Mouse (Mus musculus) heart, postnatal 0 days (tissue): ENCODE data around the gene Dnaaf2. TPM values are rescaled to one million over a fixed set of nuclear protein-coding genes. Genes with fewer than 3 reads are reported as not detected.

ENCODE experiments used
- ATAC-seq: fragments of 200-750 bp; cut with Nextera tagmentation; 2 replicates; pipeline ENCODE4 v1.8.0; 2017; ENCODE audit warnings: low read depth, moderate number of reproducible peaks, moderate library complexity; ENCODE audit not compliant: insufficient read depth
- DNase-seq: peaks from one replicate; pipeline ENCODE4 v3.0.0-alpha.2; 2016; ENCODE audit warnings: low spot score
- H3K27ac ChIP-seq: fragments of 300-500 bp; sonication (generic); 2 replicates; pipeline ENCODE4 v1.5.1; 2014; ENCODE audit warnings: low read depth, mild to moderate bottlenecking
- H3K27me3 ChIP-seq: fragments of 300-500 bp; sonication (generic); 2 replicates; pipeline ENCODE4 v1.6.1; 2014; ENCODE audit warnings: low read length, mixed read lengths; ENCODE audit not compliant: control insufficient read depth, insufficient read depth
- H3K36me3 ChIP-seq: fragments of 300-500 bp; sonication (generic); replicated peaks from 2 replicates; pipeline ENCODE4 v1.6.1; 2014; ENCODE audit warnings: low read length, mixed read lengths; ENCODE audit not compliant: control insufficient read depth, insufficient read depth
- H3K4me1 ChIP-seq: fragments of 300-500 bp; sonication (generic); 2 replicates; pipeline ENCODE4 v1.6.1; 2014; ENCODE audit warnings: antibody characterized with exemption; ENCODE audit not compliant: control insufficient read depth, insufficient read depth
- H3K4me2 ChIP-seq: fragments of 300-500 bp; sonication (generic); 2 replicates; pipeline ENCODE4 v1.6.1; 2014; ENCODE audit warnings: low read depth, mild to moderate bottlenecking, low read length, moderate library complexity
- H3K4me3 ChIP-seq: fragments of 300-500 bp; sonication (generic); 2 replicates; pipeline ENCODE4 v1.5.1; 2014; ENCODE audit warnings: low read depth, low read length
- H3K9ac ChIP-seq: fragments of 300-500 bp; sonication (generic); replicated peaks from 2 replicates; pipeline ENCODE4 v1.6.1; 2014; ENCODE audit warnings: low read depth, low read length, mixed read lengths
- H3K9me3 ChIP-seq: fragments of 300-500 bp; sonication (generic); replicated peaks from 2 replicates; pipeline ENCODE4 v1.6.1; 2016; ENCODE audit warnings: low read length; ENCODE audit not compliant: control insufficient read depth
- CTCF ChIP-seq: IDR thresholded peaks from 2 replicates; pipeline ENCODE4 v1.5.1; 2016; ENCODE audit warnings: antibody characterized with exemption, control low read depth, low read depth
- EP300 ChIP-seq: IDR thresholded peaks from 2 replicates; pipeline ENCODE4 v1.6.1; 2016; ENCODE audit warnings: antibody characterized with exemption, low read depth
- WGBS: fragments of 180-500 bp; shearing (Covaris S2); extraction: QIAGEN DNeasy Blood & Tissue Kit; methylation state at CpG from one replicate; pipeline ENCODE4 v1.1.7; 2014; 5-methylcytosine and 5-hydroxymethylcytosine counted together
- polyA plus RNA-seq: library from polyadenylated mRNA; unstranded; fragments of >200 nt; fragmentation: Nextera tagmentation; extraction: Ambion mirVana; gene quantifications from 2 replicates; pipeline ENCODE4 v1.2.1, GENCODE M21; 2015
- total RNA-seq: library from RNA; depleted of rRNA; stranded (reverse); fragments of >200 nt; gene quantifications from 2 replicates; pipeline ENCODE4 v1.2.3, GENCODE M21; 2014; ENCODE audit warnings: low replicate concordance

The Dnaaf2 gene
- total and polyA plus RNA-seq, 2 experiments from 2014 or later = 1.8 to 3.8 TPM

DNA sequence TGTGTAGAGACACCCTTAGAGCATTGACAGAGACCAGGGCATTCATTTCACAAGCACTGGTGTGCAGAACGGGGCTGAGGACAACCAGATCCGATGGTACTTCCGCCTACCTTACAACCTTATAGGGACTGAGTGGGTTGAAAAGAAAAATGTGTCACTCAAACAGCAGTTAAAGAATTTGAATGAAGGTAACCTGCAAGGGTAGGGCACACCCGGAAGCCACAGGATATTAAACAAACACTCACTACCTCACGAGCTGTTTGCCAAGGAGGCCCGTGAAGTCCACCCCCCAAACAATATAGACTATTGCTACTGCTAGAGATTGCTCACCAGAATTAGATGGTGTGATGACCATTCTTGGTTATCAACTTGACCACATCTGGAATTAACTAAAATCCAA is 37.6 kb upstream of the Dnaaf2 start:
- no peak for ATAC-seq
- WGBS = 83% methylated on average over 6 of the region's 6 CpGs

DNA sequence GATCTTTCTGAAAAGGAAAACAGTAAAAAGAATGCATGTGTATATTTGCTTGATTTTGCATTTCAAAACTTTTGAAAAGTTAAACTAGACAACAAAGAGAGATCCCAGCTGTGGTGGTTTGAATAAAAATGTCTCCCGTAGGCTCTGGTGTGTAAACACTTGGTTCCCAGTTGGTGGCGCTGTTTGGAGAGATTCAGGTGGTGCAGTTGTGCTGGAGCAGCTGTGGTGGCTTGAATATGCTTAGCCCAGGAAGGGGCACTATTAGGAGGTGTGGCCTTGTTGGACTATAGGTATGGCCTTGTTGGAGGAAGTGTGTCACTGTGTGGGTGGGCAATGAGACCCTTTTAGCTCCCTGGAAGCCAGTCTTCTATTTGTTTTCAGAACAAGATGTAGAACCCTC is 31.0 kb upstream of the Dnaaf2 start:
- Histone ChIP-seq H3K4me2 (no peak overlapping the region), H3K27ac (no peak overlapping the region), H3K4me3 (no peak overlapping the region), H3K36me3 (0 out of 2 replicates have a peak, but pooled peaks cover 4% of the 10 kb centered on the region), H3K9ac (no peak overlapping the region), H3K27me3 (no peaks in the 10 kb centered on the region), H3K4me1 (peaks cover 6% of the 10 kb centered on the region), H3K9me3 (no peaks in the 10 kb centered on the region)
- ATAC-seq (no peak), DNase-seq (peak; percentile 18)
- TF ChIP-seq EP300 (no peak), CTCF (peak; percentile 21; the same call in 1 of the 2 replicates)
- WGBS = 68% methylated on average over 2 of the region's 2 CpGs

More for the DNA sequence above, 37.6 kb upstream of the Dnaaf2 start:
- H3K9ac ChIP-seq = no peak overlapping the region
- TF ChIP-seq EP300 = no peak
- TF ChIP-seq CTCF = no peak
- no peak overlapping the region for H3K4me2 ChIP-seq
- no peak overlapping the region for H3K4me3 ChIP-seq
- no peak overlapping the region for H3K27ac ChIP-seq
- H3K27me3 ChIP-seq = no peaks in the 10 kb centered on the region
- H3K4me1 ChIP-seq = no peaks in the 10 kb centered on the region
- no peaks in the 10 kb centered on the region for H3K36me3 ChIP-seq
- no peaks in the 10 kb centered on the region for H3K9me3 ChIP-seq
- DNase-seq = no peak

DNA sequence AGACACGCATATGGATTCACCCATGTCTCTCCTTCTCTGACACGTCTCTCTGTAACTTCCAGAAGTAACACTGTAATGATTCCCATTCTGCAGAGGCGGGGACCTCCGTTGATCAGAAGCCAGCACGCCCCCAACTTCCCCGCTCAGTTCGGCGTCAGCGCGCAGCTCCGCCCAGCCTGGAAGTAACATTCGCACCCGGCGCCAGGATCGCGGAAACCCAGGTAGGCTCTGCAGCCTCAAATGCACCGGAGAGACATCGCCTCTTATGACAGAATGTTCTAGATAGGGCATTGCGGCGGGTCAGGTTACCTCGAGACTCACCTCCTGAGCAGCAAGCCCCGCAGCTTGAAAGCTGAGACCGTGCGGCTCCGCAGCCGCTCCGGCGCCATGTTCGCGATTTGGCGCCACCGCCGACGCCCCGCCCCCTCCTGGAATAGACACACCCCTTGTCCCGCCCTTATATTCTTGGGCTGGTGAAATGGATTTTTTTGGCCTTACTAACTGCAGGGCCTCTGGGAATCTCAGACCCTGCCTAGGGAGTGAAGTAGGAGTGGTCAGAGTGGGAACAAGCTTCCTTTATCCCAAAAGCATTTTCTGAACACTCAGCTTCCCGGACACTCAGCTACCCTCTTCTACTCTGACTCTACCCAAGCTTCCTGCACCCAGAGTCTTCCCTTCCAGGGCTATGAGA is 29.7 kb upstream of the Dnaaf2 start, which contains the start of gene Pole2:
Gene Pole2, minus strand, starts transcription at position 420 of the 691 bp plus-strand sequence.
- TF ChIP-seq EP300 (no peak), CTCF (no peak)
- under 1% methylated on average over 37 of the region's 37 CpGs for WGBS
- Histone ChIP-seq H3K27me3 (no peaks in the 10 kb centered on the region), H3K4me3 (peak within 1 kb of the TSS; percentile 84), H3K36me3 (0 out of 2 replicates have a peak, but pooled peaks cover 7% of the 10 kb centered on the region), H3K4me1 (peaks cover 6% of the 10 kb centered on the region), H3K9ac (peak within 1 kb of the TSS; percentile 59), H3K9me3 (no peaks in the 10 kb centered on the region), H3K4me2 (peak within 1 kb of the TSS; percentile 76), H3K27ac (peak within 1 kb of the TSS; percentile 72)
- peak; percentile 94 for ATAC-seq
- DNase-seq = peak; percentile 83

DNA sequence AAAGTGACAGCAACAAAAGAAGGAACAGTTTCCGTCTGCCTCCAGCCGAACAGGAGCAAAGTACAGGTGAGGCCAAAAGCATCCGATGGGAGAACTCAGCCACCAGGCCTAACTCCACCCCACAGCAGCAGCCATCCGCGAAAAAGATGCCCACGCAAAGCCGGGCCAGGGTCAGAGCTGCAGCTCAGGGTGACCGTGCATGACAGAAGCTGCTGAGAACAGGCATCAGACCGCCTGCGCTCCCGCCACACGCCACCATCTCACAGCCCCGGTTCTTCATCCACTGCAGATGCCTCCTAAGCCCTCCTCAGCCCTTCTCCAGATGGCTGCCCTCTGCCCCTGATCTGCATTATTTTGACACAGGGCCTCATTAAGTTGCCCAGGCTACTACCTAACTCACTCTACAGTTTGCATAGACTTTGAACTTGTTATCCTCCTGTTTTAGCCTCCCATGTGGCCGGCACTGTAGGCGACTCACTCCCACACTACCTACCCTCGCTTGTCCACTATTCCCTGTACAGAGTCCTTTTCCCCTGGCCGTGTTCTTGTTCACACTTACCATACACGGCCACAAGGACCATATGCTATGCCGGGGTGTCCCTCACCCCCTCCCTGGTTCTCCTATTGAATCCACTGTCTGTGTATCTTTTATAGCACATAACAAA is 22.5 kb upstream of the Dnaaf2 start:
- Histone ChIP-seq H3K9ac (no peak overlapping the region), H3K9me3 (no peaks in the 10 kb centered on the region), H3K4me3 (no peak overlapping the region), H3K27me3 (no peaks in the 10 kb centered on the region), H3K36me3 (peaks cover 24% of the 10 kb centered on the region; the same call in 1 of the 2 replicates), H3K4me2 (no peak overlapping the region), H3K4me1 (no peaks in the 10 kb centered on the region), H3K27ac (no peak overlapping the region)
- no peak for DNase-seq
- WGBS = 89% methylated on average over 19 of the region's 19 CpGs
- ATAC-seq = no peak
- TF ChIP-seq EP300 = no peak
- no peak for TF ChIP-seq CTCF

DNA sequence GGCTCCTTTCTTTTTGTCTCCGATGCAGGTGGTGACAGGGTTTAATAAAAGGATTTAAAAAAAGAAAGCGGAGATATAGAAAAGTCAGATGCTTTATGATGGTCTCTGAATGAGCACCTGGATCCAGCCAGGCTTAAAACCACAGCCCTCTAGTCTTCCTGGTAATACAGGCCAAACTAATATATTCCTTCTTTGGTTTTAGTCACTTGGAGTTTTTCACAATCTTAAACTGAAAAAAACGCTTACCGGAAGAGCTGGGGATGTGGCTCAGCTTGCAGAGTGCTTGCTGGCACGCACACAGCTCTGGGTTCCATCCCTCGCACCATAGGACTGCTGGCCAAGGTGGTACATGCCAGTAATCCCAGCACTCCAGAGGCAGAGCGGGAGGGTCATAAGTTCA is 18.4 kb upstream of the Dnaaf2 start:
- Histone ChIP-seq H3K27ac (no peak overlapping the region), H3K4me3 (no peak overlapping the region), H3K36me3 (peaks cover 24% of the 10 kb centered on the region; the same call in 1 of the 2 replicates), H3K9me3 (no peaks in the 10 kb centered on the region), H3K27me3 (no peaks in the 10 kb centered on the region), H3K4me2 (no peak overlapping the region), H3K9ac (no peak overlapping the region), H3K4me1 (no peaks in the 10 kb centered on the region)
- no peak for ATAC-seq
- WGBS = 89% methylated on average over 7 of the region's 7 CpGs
- DNase-seq = no peak
- no peak for TF ChIP-seq CTCF
- TF ChIP-seq EP300 = no peak
